In the genomic region with DNA sequence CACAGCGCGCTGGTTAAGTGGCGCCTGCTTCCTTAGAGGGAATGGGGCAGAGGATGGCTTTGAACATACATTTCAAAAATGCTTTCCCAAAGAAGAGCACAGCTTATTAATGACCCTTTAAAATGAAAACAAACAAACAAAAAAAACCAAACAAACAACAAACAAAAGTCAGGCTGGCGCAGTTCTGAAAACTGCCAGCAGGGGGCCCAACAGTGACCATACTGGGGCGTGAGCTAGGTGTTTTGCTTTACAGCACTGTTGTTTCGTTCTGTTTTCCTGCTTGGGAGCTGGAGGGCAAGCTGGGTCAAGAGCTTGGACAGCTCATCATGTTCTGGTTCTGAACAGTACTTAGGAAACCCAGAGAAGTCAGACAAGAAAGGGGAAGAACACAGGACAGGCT, we compare ENCODE assay signal across 9 mouse cellular contexts.
DNase-seq lines count a peak whose midpoint lies in the region; ATAC-seq and TF ChIP-seq lines count a peak whose summit lies in the region.
"Had no signal": no experiment of that assay in that cellular context is flagged by ENCODE, and none has a peak within 500 bp of the region (broad histone marks: within the 10 kb centered on the region; RNA-seq: fewer than 3 reads in every experiment).

No protein-coding gene starts in this region.

- peak; percentile 27 for DNase-seq in gastrocnemius, adult 2 months
- DNase-seq in gastrocnemius, adult 8-10 months (ENCODE audit: low spot score in 2 of 2), result no peak
- no peak for DNase-seq in lung, postnatal 0 days (ENCODE audit: low spot score)
- no peak for DNase-seq in lung, postnatal 25 days (ENCODE audit: low spot score)
- peak; percentile 34 for DNase-seq in MEL (ENCODE audit: low read depth, low spot score)
- DNase-seq in limb, embryonic 11.5 days (ENCODE audit: low spot score), result peak; percentile 68
- DNase-seq in ovary, postnatal 14 days (ENCODE audit: low spot score), result no peak
- DNase-seq in right cerebral cortex, adult 18-20 months, result no peak

- peak; percentile 42 for TF ChIP-seq RAD21 in MEL (IDR thresholded peaks at IDR 0.05; ENCODE audit: low read depth, low read length)

- intact Hi-C loops in gastrocnemius, adult 2 months (cut with DNase I), result loop anchor here (10.0 kb wide), 1 partner anchor 501 kb away; no protein-coding TSS in a partner anchor

- 61% methylated on average over 6 of the region's 6 CpGs for WGBS in lung, postnatal 0 days
- 54% methylated on average over 6 of the region's 6 CpGs for WGBS in limb, embryonic 11.5 days

- no peak overlapping the region for H3K9ac ChIP-seq in lung, postnatal 0 days (replicated peaks; ENCODE audit: low read depth)
- H3K9ac ChIP-seq in MEL (ENCODE audit: control insufficient read depth, low read depth, low read length, poor library complexity, severe bottlenecking), result no peak overlapping the region
- H3K9ac ChIP-seq in limb, embryonic 11.5 days (ENCODE audit: low read length), result no peak overlapping the region

- no peaks in the 10 kb centered on the region for H3K4me1 ChIP-seq in lung, postnatal 0 days (ENCODE audit: insufficient read depth, low read depth, low read length)
- no peaks in the 10 kb centered on the region; a peak in 1 of 4 replicates for H3K4me1 ChIP-seq in MEL (ENCODE audit: control insufficient read depth in 1 of 2, insufficient read depth in 2 of 2, low read length in 2 of 2)
- no peaks in the 10 kb centered on the region for H3K4me1 ChIP-seq in limb, embryonic 11.5 days (ENCODE audit: control insufficient read depth, insufficient read depth, low read length)

- TF ChIP-seq POLR2A in MEL (IDR thresholded peaks at IDR 0.05; ENCODE audit: control insufficient read depth in 1 of 2, insufficient read depth in 1 of 2, low read depth in 1 of 2, low read length in 2 of 2, poor library complexity in 1 of 2), result no peak

- TF ChIP-seq EP300 in lung, postnatal 0 days (IDR thresholded peaks at IDR 0.05), result no peak
- no peak for TF ChIP-seq EP300 in MEL (IDR thresholded peaks at IDR 0.05; ENCODE audit: low read depth in 1 of 2, low read length in 2 of 2)

- H3K79me2 ChIP-seq in MEL (ENCODE audit: control insufficient read depth, insufficient read depth, low read length, poor library complexity), result no peaks in the 10 kb centered on the region

- H3K27ac ChIP-seq in gastrocnemius, adult 2 months, result no peak overlapping the region
- no peak overlapping the region for H3K27ac ChIP-seq in lung, postnatal 0 days (ENCODE audit: low read length)
- H3K27ac ChIP-seq in MEL (ENCODE audit: control insufficient read depth, low read depth, low read length), result no peak overlapping the region
- H3K27ac ChIP-seq in limb, embryonic 11.5 days (replicated peaks; ENCODE audit: low read depth, low read length), result no peak overlapping the region

- no peak for ATAC-seq in lung, postnatal 0 days
- ATAC-seq in limb, embryonic 11.5 days (ENCODE audit: insufficient number of reproducible peaks, low FRiP score, low TSS enrichment, low read depth), result no peak
- ATAC-seq: forebrain, embryonic 14.5 days had no signal

- TF ChIP-seq CTCF in gastrocnemius, adult 2 months (IDR thresholded peaks at IDR 0.05), result peak; percentile 89
- TF ChIP-seq CTCF in lung, postnatal 0 days (IDR thresholded peaks at IDR 0.05), result peak; percentile 82
- TF ChIP-seq CTCF in MEL (IDR thresholded peaks at IDR 0.05 in 2 of 3, conservative IDR thresholded peaks at IDR 0.05 in 1 of 3; ENCODE audit: control insufficient read depth in 1 of 3, insufficient read depth in 1 of 3, low read depth in 2 of 3, low read length in 3 of 3, poor library complexity in 1 of 3, severe bottlenecking in 1 of 3), result peak; percentile 77 to 84 (median 80)

- no peaks in the 10 kb centered on the region for H3K9me3 ChIP-seq in lung, postnatal 0 days (ENCODE audit: low read length)
- H3K9me3 ChIP-seq in MEL (replicated peaks; ENCODE audit: insufficient read depth, low read length), result no peaks in the 10 kb centered on the region
- H3K9me3 ChIP-seq in limb, embryonic 11.5 days (ENCODE audit: control insufficient read depth, low read length), result no peaks in the 10 kb centered on the region

- no peaks in the 10 kb centered on the region for H3K27me3 ChIP-seq in lung, postnatal 0 days (replicated peaks; ENCODE audit: insufficient read depth, low read length)
- no peaks in the 10 kb centered on the region for H3K27me3 ChIP-seq in MEL (ENCODE audit: control insufficient read depth in 1 of 2, insufficient read depth in 2 of 2, low read length in 2 of 2)
- no peaks in the 10 kb centered on the region for H3K27me3 ChIP-seq in limb, embryonic 11.5 days (ENCODE audit: control insufficient read depth, insufficient read depth, low read length)

- H3K36me3 ChIP-seq in lung, postnatal 0 days (ENCODE audit: insufficient read depth, low read length), result no peaks in the 10 kb centered on the region
- H3K36me3 ChIP-seq in MEL (ENCODE audit: control insufficient read depth in 1 of 2, insufficient read depth in 2 of 2, low read length in 2 of 2), result no peaks in the 10 kb centered on the region
- H3K36me3 ChIP-seq in limb, embryonic 11.5 days (ENCODE audit: control insufficient read depth, insufficient read depth, low read length), result no peaks in the 10 kb centered on the region

- H3K4me3 ChIP-seq in gastrocnemius, adult 2 months, result no peak overlapping the region
- H3K4me3 ChIP-seq in lung, postnatal 0 days (ENCODE audit: low read depth, low read length), result no peak overlapping the region
- peak overlapping the region; percentile 37 to 58; a peak in 3 of 4 replicates for H3K4me3 ChIP-seq in MEL (ENCODE audit: control insufficient read depth in 1 of 2, insufficient read depth in 1 of 2, low read depth in 2 of 2, low read length in 2 of 2)
- H3K4me3 ChIP-seq in limb, embryonic 11.5 days (ENCODE audit: low read depth, low read length), result no peak overlapping the region

- no peak overlapping the region for H3K4me2 ChIP-seq in lung, postnatal 0 days (replicated peaks; ENCODE audit: low read depth, low read length)
- no peak overlapping the region for H3K4me2 ChIP-seq in limb, embryonic 11.5 days (ENCODE audit: low read depth, severe bottlenecking)

TF ChIP-seq in MEL, 35 proteins besides CTCF, POLR2A, EP300 and RAD21:
- TF ChIP-seq SMC3 (IDR thresholded peaks at IDR 0.05; ENCODE audit: low read depth, low read length), result peak; percentile 80
- TF ChIP-seq USF1 (IDR thresholded peaks at IDR 0.05; ENCODE audit: low read depth, low read length), result no peak
- peak; percentile 37 for TF ChIP-seq ZC3H11A (IDR thresholded peaks at IDR 0.05; ENCODE audit: low read depth, low read length)

Comparison
In these comparisons a context has a peak if more than half of its experiments do, and no peak if none do; other contexts are left out.
1. DNase-seq: peak in gastrocnemius, adult 2 months (single experiment), MEL (single experiment) and limb, embryonic 11.5 days (single experiment); none in gastrocnemius, adult 8-10 months (0 of 2), lung, postnatal 0 days (single experiment), lung, postnatal 25 days (single experiment), ovary, postnatal 14 days (single experiment) and right cerebral cortex, adult 18-20 months (single experiment).
2. H3K4me3 ChIP-seq: peak in MEL (2 of 2); none in gastrocnemius, adult 2 months (single experiment), lung, postnatal 0 days (single experiment) and limb, embryonic 11.5 days (single experiment).
3. Peak in every context shown above with its lines, with median percentiles within 50 percentile points of each other: CTCF ChIP-seq.